18 mouse cellular contexts compared by ENCODE assay signal in genomic region chr16:63816672-63817071, GRCm38 (mm10). TPM values are rescaled to one million over a fixed set of nuclear protein-coding genes. Genes with fewer than 3 reads are reported as not detected.
DNase-seq lines count a peak whose midpoint lies in the region; ATAC-seq lines count a peak whose summit lies in the region.
"Had no signal": no experiment of that assay in that cellular context is flagged by ENCODE, and none has a peak within 500 bp of the region (broad histone marks: within the 10 kb centered on the region; RNA-seq: fewer than 3 reads in every experiment).

No protein-coding gene starts in this region.

- ATAC-seq in cerebellum, adult (ENCODE audit: insufficient number of reproducible peaks, low FRiP score, low TSS enrichment): peak; percentile 96
- ATAC-seq in hindbrain, embryonic 16.5 days: no peak
- ATAC-seq in intestine, embryonic 16.5 days: no peak
- ATAC-seq: intestine, postnatal 0 days had no signal

- no peak overlapping the region for H3K4me2 ChIP-seq in hindbrain, embryonic 16.5 days (ENCODE audit: low read length)
- H3K4me2 ChIP-seq in intestine, embryonic 16.5 days (ENCODE audit: low read depth, low read length): no peak overlapping the region
- H3K4me2 ChIP-seq: limb, embryonic 15.5 days; neural tube, embryonic 12.5 days had no signal

- WGBS in hindbrain, embryonic 10.5 days: 20% methylated on average over 1 of the region's 1 CpGs
- 5% methylated on average over 1 of the region's 1 CpGs for WGBS in hindbrain, embryonic 16.5 days
- WGBS in intestine, embryonic 16.5 days: 24% methylated on average over 1 of the region's 1 CpGs

- H3K27me3 ChIP-seq in hindbrain, embryonic 10.5 days (ENCODE audit: insufficient read depth, poor library complexity, severe bottlenecking): no peaks in the 10 kb centered on the region
- no peaks in the 10 kb centered on the region for H3K27me3 ChIP-seq in hindbrain, embryonic 16.5 days (replicated peaks; ENCODE audit: control insufficient read depth, insufficient read depth, low read length)
- no peaks in the 10 kb centered on the region for H3K27me3 ChIP-seq in intestine, embryonic 16.5 days (replicated peaks; ENCODE audit: control insufficient read depth, insufficient read depth, low read length)
- H3K27me3 ChIP-seq: embryonic facial prominence, embryonic 13.5 days; limb, embryonic 15.5 days; megakaryocyte, embryonic 14.5 days; neural tube, embryonic 12.5 days had no signal

- no peaks in the 10 kb centered on the region for H3K36me3 ChIP-seq in hindbrain, embryonic 10.5 days
- no peaks in the 10 kb centered on the region for H3K36me3 ChIP-seq in hindbrain, embryonic 16.5 days (ENCODE audit: control insufficient read depth, insufficient read depth, low read length)
- no peaks in the 10 kb centered on the region for H3K36me3 ChIP-seq in intestine, embryonic 16.5 days (ENCODE audit: control insufficient read depth, insufficient read depth, low read length)
- H3K36me3 ChIP-seq: embryonic facial prominence, embryonic 13.5 days; limb, embryonic 15.5 days; neural tube, embryonic 12.5 days had no signal

- no peak overlapping the region for H3K9ac ChIP-seq in hindbrain, embryonic 16.5 days (ENCODE audit: low read depth, low read length)
- H3K9ac ChIP-seq in intestine, embryonic 16.5 days (ENCODE audit: low read depth, low read length): no peak overlapping the region
- H3K9ac ChIP-seq: embryonic facial prominence, embryonic 13.5 days; limb, embryonic 15.5 days; lung, embryonic 14.5 days; neural tube, embryonic 12.5 days had no signal

- no peak overlapping the region for H3K4me3 ChIP-seq in hindbrain, embryonic 10.5 days
- no peak overlapping the region for H3K4me3 ChIP-seq in hindbrain, embryonic 16.5 days (ENCODE audit: low read length)
- no peak overlapping the region for H3K4me3 ChIP-seq in intestine, embryonic 16.5 days (ENCODE audit: low read length)
- H3K4me3 ChIP-seq: embryonic facial prominence, embryonic 13.5 days; heart, adult 2 months; limb, embryonic 15.5 days; megakaryocyte, embryonic 14.5 days; neural tube, embryonic 12.5 days had no signal

- H3K4me1 ChIP-seq in hindbrain, embryonic 10.5 days (replicated peaks): peaks cover 28% of the 10 kb centered on the region
- no peaks in the 10 kb centered on the region for H3K4me1 ChIP-seq in hindbrain, embryonic 16.5 days (ENCODE audit: control insufficient read depth, insufficient read depth, low read depth, low read length)
- no peaks in the 10 kb centered on the region for H3K4me1 ChIP-seq in intestine, embryonic 16.5 days (ENCODE audit: control insufficient read depth, insufficient read depth, low read length)
- H3K4me1 ChIP-seq: megakaryocyte, embryonic 14.5 days had no signal

- H3K9me3 ChIP-seq in hindbrain, embryonic 10.5 days: no peaks in the 10 kb centered on the region
- no peaks in the 10 kb centered on the region for H3K9me3 ChIP-seq in hindbrain, embryonic 16.5 days (ENCODE audit: control insufficient read depth, low read length)
- no peaks in the 10 kb centered on the region for H3K9me3 ChIP-seq in intestine, embryonic 16.5 days (ENCODE audit: control insufficient read depth, low read length)
- H3K9me3 ChIP-seq: embryonic facial prominence, embryonic 13.5 days; limb, embryonic 15.5 days; megakaryocyte, embryonic 14.5 days; neural tube, embryonic 12.5 days had no signal

- peak overlapping the region; percentile 69 for H3K27ac ChIP-seq in hindbrain, embryonic 10.5 days
- H3K27ac ChIP-seq in hindbrain, embryonic 16.5 days (ENCODE audit: low read depth, low read length): no peak overlapping the region
- H3K27ac ChIP-seq in intestine, embryonic 16.5 days (ENCODE audit: low read length): no peak overlapping the region
- H3K27ac ChIP-seq: heart, adult 2 months; limb, embryonic 15.5 days; neural tube, embryonic 12.5 days had no signal

- no peak for DNase-seq in cerebellum, postnatal 4 days (ENCODE audit: low spot score in 2 of 2)
- no peak for DNase-seq in hindbrain, embryonic 10.5 days (ENCODE audit: low spot score)
- peak; percentile 95 for DNase-seq in brain, adult 2 months (ENCODE audit: low read depth, low spot score)
- DNase-seq in cerebellum, postnatal 25 days: peak; percentile 64 to 73
- no peak for DNase-seq in thymus, adult 18-20 months
- DNase-seq: adrenal gland, adult 8-10 months; kidney, postnatal 25 days; retina, postnatal 1 day had no signal

RNA-seq across cellular contexts. Expression of gene Epha3, which starts 47.3 kb away (rescaled TPM):
- polyA plus RNA-seq in hindbrain, embryonic 10.5 days (2016; fragmentation: Nextera tagmentation; extraction: Ambion mirVana): 12.9 and 38.4 TPM in 2 replicates
- 19.2 and 22.0 TPM in 2 replicates for polyA plus RNA-seq in hindbrain, embryonic 16.5 days (2015; fragmentation: Nextera tagmentation; extraction: Ambion mirVana)
- 5.5 and 6.5 TPM in 2 replicates for polyA plus RNA-seq in intestine, embryonic 16.5 days (2015; fragmentation: Nextera tagmentation; extraction: Ambion mirVana)

Comparison
In these comparisons a context has a peak if more than half of its experiments do, and no peak if none do; other contexts are left out.
1. DNase-seq: peak in brain, adult 2 months (single experiment) and cerebellum, postnatal 25 days (2 of 2); none in cerebellum, postnatal 4 days (0 of 2), hindbrain, embryonic 10.5 days (single experiment) and thymus, adult 18-20 months (0 of 2).